Mouse (Mus musculus) CH12.LX (cell line): ENCODE data around the gene Zfp423.

ENCODE experiments used
- CHD2 ChIP-seq: IDR thresholded peaks from 2 replicates; pipeline ENCODE4 v1.6.1; 2011; ENCODE audit warnings: low read length, improper control_type of control experiment
- CTCF ChIP-seq, 2 experiments: IDR thresholded peaks in 1 of 2; conservative IDR thresholded peaks in 1 of 2; 2 replicates each; pipeline ENCODE4 v1.5.1; 2011 to 2012; ENCODE audit warnings: low read depth in 2 of 2, low read length in 2 of 2, improper control_type of control experiment in 1 of 2, inconsistent platforms in 1 of 2, mild to moderate bottlenecking in 1 of 2, moderate library complexity in 1 of 2
- ELF1 ChIP-seq: IDR thresholded peaks from 2 replicates; pipeline ENCODE4 v1.6.1; 2014; ENCODE audit warnings: low read depth, mild to moderate bottlenecking, inconsistent platforms, low read length, improper control_type of control experiment
- EP300 ChIP-seq: IDR thresholded peaks from 2 replicates; pipeline ENCODE4 v1.6.1; 2011; ENCODE audit warnings: low read length, improper control_type of control experiment
- MAX ChIP-seq: IDR thresholded peaks from 2 replicates; pipeline ENCODE4 v1.6.1; 2011; ENCODE audit warnings: low read length, improper control_type of control experiment
- POLR2A ChIP-seq: IDR thresholded peaks from 2 replicates; pipeline ENCODE4 v1.6.1; 2011; ENCODE audit warnings: low read depth, mild to moderate bottlenecking, improper control_type of control experiment, low read length
- SIN3A ChIP-seq: IDR thresholded peaks from 2 replicates; pipeline ENCODE4 v1.6.1; 2012; ENCODE audit warnings: low read length, improper control_type of control experiment, inconsistent platforms
- USF1 ChIP-seq: IDR thresholded peaks from 2 replicates; pipeline ENCODE4 v1.6.1; 2014; ENCODE audit warnings: low read depth, mild to moderate bottlenecking, inconsistent platforms, low read length, improper control_type of control experiment
- USF2 ChIP-seq: conservative IDR thresholded peaks from 2 replicates; pipeline ENCODE4 v1.6.1; 2011; ENCODE audit warnings: low read depth, low read length, improper control_type of control experiment
- ZC3H11A ChIP-seq: IDR thresholded peaks from 2 replicates; pipeline ENCODE4 v1.6.1; 2012; ENCODE audit warnings: low read depth, mild to moderate bottlenecking, inconsistent platforms, low read length, improper control_type of control experiment

GRCm38 (mm10) chr8:87783198-87783597 is 176.2 kb downstream of the Zfp423 start:
- no peak for TF ChIP-seq CHD2
- no peak for TF ChIP-seq CTCF (conservative IDR thresholded peaks at IDR 0.05 in 1 of 2, IDR thresholded peaks at IDR 0.05 in 1 of 2; ENCODE audit: low read depth in 2 of 2, low read length in 2 of 2)
- no peak for TF ChIP-seq USF1
- TF ChIP-seq POLR2A, result no peak
- TF ChIP-seq MAX, result no peak
- no peak for TF ChIP-seq SIN3A
- TF ChIP-seq ZC3H11A, result no peak
- TF ChIP-seq USF2, result no peak
- TF ChIP-seq EP300, result no peak
- no peak for TF ChIP-seq ELF1
